Mouse (Mus musculus) CH12.LX (cell line): ENCODE data around the gene Ttll11. TPM values are rescaled to one million over a fixed set of nuclear protein-coding genes. Genes with fewer than 3 reads are reported as not detected.

Source experiments
- DNase-seq: peaks from one replicate; pipeline ENCODE4 v3.0.0-alpha.2; 2013; ENCODE audit errors: extremely low read depth
- H3K27ac ChIP-seq: 2 replicates; pipeline ENCODE4 v1.5.1; 2012; ENCODE audit warnings: low read depth, mild to moderate bottlenecking, control low read depth, moderate library complexity; ENCODE audit not compliant: insufficient read depth
- H3K27me3 ChIP-seq: replicated peaks from 2 replicates; pipeline ENCODE3; 2012; ENCODE audit warnings: inconsistent platforms
- H3K36me3 ChIP-seq, 2 experiments: replicated peaks in 1 of 2; 2 replicates each; pipeline versions ENCODE3 to v1.6.1; 2012; ENCODE audit warnings: inconsistent platforms in 1 of 2, low read length in 1 of 2, mild to moderate bottlenecking in 1 of 2, mixed read lengths in 1 of 2, moderate library complexity in 1 of 2; ENCODE audit not compliant: control insufficient read depth in 1 of 2, insufficient read depth in 1 of 2
- H3K4me1 ChIP-seq, 2 experiments: 2 replicates each; pipeline ENCODE4 v1.6.1; 2012; ENCODE audit warnings: inconsistent platforms in 1 of 2, moderate library complexity in 1 of 2; ENCODE audit not compliant: insufficient read depth in 2 of 2, control insufficient read depth in 1 of 2
- H3K4me2 ChIP-seq: 2 replicates; pipeline ENCODE4 v1.6.1; 2012; ENCODE audit warnings: low read depth, mild to moderate bottlenecking, control low read depth; ENCODE audit not compliant: poor library complexity, insufficient read depth, severe bottlenecking
- H3K4me3 ChIP-seq, 3 experiments: fragments of 150-350 bp in 1 of 3; sonication (generic) in 1 of 3; replicated peaks in 1 of 3; 2 replicates each; pipeline versions ENCODE3 to v1.5.1; 2011 to 2012; ENCODE audit warnings: low read depth in 2 of 3, low read length in 2 of 3, mild to moderate bottlenecking in 2 of 3, moderate library complexity in 2 of 3, control low read depth in 1 of 3, improper control_type of control experiment in 1 of 3, inconsistent platforms in 1 of 3, mixed read lengths in 1 of 3; ENCODE audit not compliant: poor library complexity in 1 of 3
- H3K79me2 ChIP-seq: replicated peaks from 2 replicates; pipeline ENCODE4 v1.6.1; 2012; ENCODE audit warnings: mild to moderate bottlenecking, moderate library complexity; ENCODE audit not compliant: control insufficient read depth, poor library complexity, insufficient read depth, severe bottlenecking; ENCODE audit errors: extremely low read depth
- H3K9ac ChIP-seq: 2 replicates; pipeline ENCODE4 v1.6.1; 2012; ENCODE audit warnings: low read depth, mild to moderate bottlenecking, control low read depth, moderate library complexity; ENCODE audit not compliant: insufficient read depth
- H3K9me3 ChIP-seq: replicated peaks from 2 replicates; pipeline ENCODE3; 2012; ENCODE audit warnings: low read length, inconsistent platforms, mixed read lengths
- CHD1 ChIP-seq: IDR thresholded peaks from 2 replicates; pipeline ENCODE4 v1.6.1; 2012; ENCODE audit warnings: low read depth, low read length, improper control_type of control experiment, inconsistent platforms
- CTCF ChIP-seq, 2 experiments: IDR thresholded peaks in 1 of 2; conservative IDR thresholded peaks in 1 of 2; 2 replicates each; pipeline ENCODE4 v1.5.1; 2011 to 2012; ENCODE audit warnings: low read depth in 2 of 2, low read length in 2 of 2, improper control_type of control experiment in 1 of 2, inconsistent platforms in 1 of 2, mild to moderate bottlenecking in 1 of 2, moderate library complexity in 1 of 2
- ELF1 ChIP-seq: IDR thresholded peaks from 2 replicates; pipeline ENCODE4 v1.6.1; 2014; ENCODE audit warnings: low read depth, mild to moderate bottlenecking, inconsistent platforms, low read length, improper control_type of control experiment
- HCFC1 ChIP-seq: IDR thresholded peaks from 2 replicates; pipeline ENCODE4 v1.6.1; 2012; ENCODE audit warnings: low read depth, mild to moderate bottlenecking, inconsistent platforms, low read length, improper control_type of control experiment
- RAD21 ChIP-seq: IDR thresholded peaks from 2 replicates; pipeline ENCODE4 v1.6.1; 2011; ENCODE audit warnings: low read depth, mild to moderate bottlenecking, low read length, improper control_type of control experiment, moderate library complexity
- SMC3 ChIP-seq: IDR thresholded peaks from 2 replicates; pipeline ENCODE4 v1.6.1; 2011; ENCODE audit warnings: low read depth, low read length, improper control_type of control experiment
- USF1 ChIP-seq: IDR thresholded peaks from 2 replicates; pipeline ENCODE4 v1.6.1; 2014; ENCODE audit warnings: low read depth, mild to moderate bottlenecking, inconsistent platforms, low read length, improper control_type of control experiment
- ZC3H11A ChIP-seq: IDR thresholded peaks from 2 replicates; pipeline ENCODE4 v1.6.1; 2012; ENCODE audit warnings: low read depth, mild to moderate bottlenecking, inconsistent platforms, low read length, improper control_type of control experiment
- ZKSCAN1 ChIP-seq: IDR thresholded peaks from 2 replicates; pipeline ENCODE4 v1.6.1; 2012; ENCODE audit warnings: low read depth, inconsistent platforms, low read length, improper control_type of control experiment, borderline replicate concordance
- dilution Hi-C: fragments of 300-500 bp; cut with MboI; formaldehyde crosslinking; loops from 2 replicates; pipeline ENCODE4 v1.14.3; 2020; ENCODE audit warnings: low sequenced_read_pairs; ENCODE audit not compliant: extremely low pct_unique_long_range_greater_than_20kb, extremely low pct_ligation_motif_present
- in situ Hi-C: fragments of 300-500 bp; cut with MboI; formaldehyde crosslinking; loops from 3 replicates; pipeline ENCODE4 v1.14.3; 2019; ENCODE audit warnings: low sequenced_read_pairs, low pct_ligation_motif_present, low pct_unique_long_range_greater_than_20kb, mixed read lengths
- polyA plus RNA-seq: library from polyadenylated mRNA; unstranded; fragments of >175 nt; gene quantifications from 2 replicates; pipeline ENCODE4 v1.2.1, GENCODE M21; 2012; ENCODE audit warnings: low read depth; ENCODE audit not compliant: insufficient read length
- total RNA-seq, 2 experiments: library from RNA; depleted of rRNA; stranded (reverse); fragments of 300-350 nt in 1 of 2; fragments of >200 nt in 1 of 2; gene quantifications; 2 replicates each; pipeline ENCODE4 v1.2.3; 2012 to 2014

Gene Ttll11
- total and polyA plus RNA-seq, 3 experiments = 0.04 to 0.31 (median 0.11) TPM

- Histone ChIP-seq H3K36me3 (no peaks in the 10 kb centered on the region), H3K4me2 (no peak overlapping the region), H3K4me1 (peaks cover 5 to 16% of the 10 kb centered on the region in 2 experiments; a peak in 2 of 4 replicates), H3K9ac (no peak overlapping the region), H3K27ac (no peak overlapping the region), H3K79me2 (no peaks in the 10 kb centered on the region), H3K9me3 (peaks cover 4% of the 10 kb centered on the region), H3K4me3 (no peak overlapping the region), H3K27me3 (peaks cover 3% of the 10 kb centered on the region)
- no peak for DNase-seq
- dilution Hi-C loops = no loop called here
- in situ Hi-C loops = no loop called here
- no peak for TF ChIP-seq CHD1
These were observed 46.6 kb downstream of the Ttll11 start for GRCm38 (mm10) chr2:35933116-35933515.

GRCm38 (mm10) chr2:35931619-35932018 is 48.1 kb downstream of the Ttll11 start:
- H3K4me1 ChIP-seq = peaks cover 10 to 24% of the 10 kb centered on the region in 2 experiments; a peak in 3 of 4 replicates
- in situ Hi-C loops (no loop called here), dilution Hi-C loops (no loop called here)
- no peak overlapping the region for H3K4me2 ChIP-seq
- H3K27ac ChIP-seq = no peak overlapping the region
- no peak for TF ChIP-seq HCFC1
- peak in 1 of 2 experiments; percentile 56; a peak in 2 of 4 replicates for TF ChIP-seq CTCF (conservative IDR thresholded peaks at IDR 0.05 in 1 of 2, IDR thresholded peaks at IDR 0.05 in 1 of 2; ENCODE audit: low read depth in 2 of 2, low read length in 2 of 2)
- TF ChIP-seq SMC3 = peak; percentile 17; the same call in 1 of the 2 replicates
- TF ChIP-seq, all 38 proteins: peak for 2
- Histone ChIP-seq H3K9ac (no peak overlapping the region), H3K9me3 (peaks cover 4% of the 10 kb centered on the region), H3K4me3 (no peak overlapping the region), H3K36me3 (no peaks in the 10 kb centered on the region), H3K79me2 (no peaks in the 10 kb centered on the region), H3K27me3 (no peaks in the 10 kb centered on the region)
- no peak for DNase-seq

- Histone ChIP-seq H3K79me2 (no peaks in the 10 kb centered on the region), H3K4me3 (no peak overlapping the region), H3K9me3 (peaks cover 4% of the 10 kb centered on the region), H3K4me2 (no peak overlapping the region), H3K9ac (no peak overlapping the region), H3K27me3 (no peaks in the 10 kb centered on the region), H3K36me3 (no peaks in the 10 kb centered on the region), H3K27ac (no peak overlapping the region), H3K4me1 (peaks cover 15 to 31% of the 10 kb centered on the region in 2 experiments)
- in situ Hi-C loops = no loop called here
- no peak for TF ChIP-seq USF1
- peak; percentile 59 to 92 for TF ChIP-seq CTCF (conservative IDR thresholded peaks at IDR 0.05 in 1 of 2, IDR thresholded peaks at IDR 0.05 in 1 of 2; ENCODE audit: low read depth in 2 of 2, low read length in 2 of 2)
- TF ChIP-seq ZC3H11A = peak; percentile 84
- peak; percentile 93 for TF ChIP-seq RAD21
- no peak for TF ChIP-seq ZKSCAN1
- peak; percentile 95 for TF ChIP-seq SMC3
- TF ChIP-seq ELF1 = 0 out of 2 replicates have a peak, but pooled peaks have one; percentile 22
- DNase-seq = peak; percentile 63
- dilution Hi-C loops = no loop called here
These were observed 49.1 kb downstream of the Ttll11 start for GRCm38 (mm10) chr2:35930498-35931149.
